8 mouse cellular contexts compared by ENCODE assay signal in genomic region chr7:100845412-100845811, GRCm38 (mm10). TPM values are rescaled to one million over a fixed set of nuclear protein-coding genes. Genes with fewer than 3 reads are reported as not detected.
DNase-seq lines count a peak whose midpoint lies in the region; TF ChIP-seq lines count a peak whose summit lies in the region.

No protein-coding gene starts in this region.

- intact Hi-C loops in heart, adult 2 months (cut with DNase I): no loop called here

- peak; percentile 71 for TF ChIP-seq EP300 in CH12.LX (IDR thresholded peaks at IDR 0.05; ENCODE audit: low read length)
- TF ChIP-seq EP300 in heart, adult 2 months (IDR thresholded peaks at IDR 0.05; ENCODE audit: insufficient read depth, low read depth, low read length): peak; percentile 76; the same call in 1 of the 2 replicates

- in situ Hi-C loops in CH12.LX (cut with MboI; ENCODE audit: low pct_ligation_motif_present, low pct_unique_long_range_greater_than_20kb, low sequenced_read_pairs): no loop called here

- DNase-seq in adrenal gland, adult (ENCODE audit: inconsistent age in 2 of 2, low spot score in 1 of 2): peak; percentile 46 to 52
- DNase-seq in adrenal gland, adult 2 months: no peak
- peak; percentile 91 for DNase-seq in CH12.LX (ENCODE audit: extremely low read depth)
- peak; percentile 39 to 73 for DNase-seq in heart, adult 2 months
- peak; percentile 69 for DNase-seq in kidney, postnatal 10 days
- DNase-seq in lung, postnatal 10 days: peak; percentile 81
- DNase-seq in telencephalon, adult 2 months (ENCODE audit: low read depth, low spot score): peak; percentile 50
- DNase-seq in cerebellum, adult 2 months: no peak

- no peak overlapping the region for H3K4me3 ChIP-seq in CH12.LX (replicated peaks in 1 of 3; ENCODE audit: low read depth in 2 of 3, low read length in 2 of 3, poor library complexity in 1 of 3)
- no peak overlapping the region for H3K4me3 ChIP-seq in heart, adult 2 months
- H3K4me3 ChIP-seq in cerebellum, adult 2 months (replicated peaks; ENCODE audit: insufficient read depth, low read depth, low read length): no peak overlapping the region

- H3K27me3 ChIP-seq in CH12.LX (replicated peaks): no peaks in the 10 kb centered on the region
- H3K27me3 ChIP-seq in heart, adult 2 months (ENCODE audit: control insufficient read depth, insufficient read depth, low read length): no peaks in the 10 kb centered on the region
- no peaks in the 10 kb centered on the region for H3K27me3 ChIP-seq in cerebellum, adult 2 months (ENCODE audit: control insufficient read depth, insufficient read depth, low read length)

- peaks cover 19 to 61% of the 10 kb centered on the region in 2 experiments for H3K4me1 ChIP-seq in CH12.LX (ENCODE audit: control insufficient read depth in 1 of 2, insufficient read depth in 2 of 2)
- peaks cover 6% of the 10 kb centered on the region for H3K4me1 ChIP-seq in heart, adult 2 months (ENCODE audit: control insufficient read depth, insufficient read depth, low read length)
- H3K4me1 ChIP-seq in cerebellum, adult 2 months (ENCODE audit: control insufficient read depth, insufficient read depth, low read length): 0 out of 2 replicates have a peak, but pooled peaks cover 3% of the 10 kb centered on the region

- WGBS in heart, adult 2 months: 19% methylated on average over 1 of the region's 1 CpGs
- 42% methylated on average over 1 of the region's 1 CpGs for WGBS in cerebellum, adult 2 months

- no peak overlapping the region for H3K9ac ChIP-seq in CH12.LX (ENCODE audit: insufficient read depth, low read depth)
- H3K9ac ChIP-seq in heart, adult 2 months (ENCODE audit: low read depth, low read length): no peak overlapping the region

- H3K9me3 ChIP-seq in CH12.LX (replicated peaks; ENCODE audit: low read length): peaks cover 12% of the 10 kb centered on the region

- TF ChIP-seq CTCF in CH12.LX (conservative IDR thresholded peaks at IDR 0.05 in 1 of 2, IDR thresholded peaks at IDR 0.05 in 1 of 2; ENCODE audit: low read depth in 2 of 2, low read length in 2 of 2): no peak
- no peak for TF ChIP-seq CTCF in heart, adult 2 months (IDR thresholded peaks at IDR 0.05)
- no peak for TF ChIP-seq CTCF in cerebellum, adult 2 months (IDR thresholded peaks at IDR 0.05; ENCODE audit: borderline replicate concordance, insufficient read depth, low read depth, low read length)

- H3K4me2 ChIP-seq in CH12.LX (ENCODE audit: insufficient read depth, low read depth, poor library complexity, severe bottlenecking): no peak overlapping the region

- peaks cover 66 to 75% of the 10 kb centered on the region in 2 experiments for H3K36me3 ChIP-seq in CH12.LX (replicated peaks in 1 of 2; ENCODE audit: control insufficient read depth in 1 of 2, insufficient read depth in 1 of 2, low read length in 1 of 2)
- H3K36me3 ChIP-seq in heart, adult 2 months (ENCODE audit: control insufficient read depth, insufficient read depth, low read length): no peaks in the 10 kb centered on the region

- TF ChIP-seq RAD21 in CH12.LX (IDR thresholded peaks at IDR 0.05; ENCODE audit: low read depth, low read length): no peak

- dilution Hi-C loops in CH12.LX (cut with MboI; ENCODE audit: extremely low pct_ligation_motif_present, extremely low pct_unique_long_range_greater_than_20kb, low sequenced_read_pairs): no loop called here

- no peak for TF ChIP-seq POLR2A in CH12.LX (IDR thresholded peaks at IDR 0.05; ENCODE audit: low read depth, low read length)
- no peak for TF ChIP-seq POLR2A in heart, adult 2 months (IDR thresholded peaks at IDR 0.05; ENCODE audit: insufficient read depth, low read depth, low read length)
- no peak for TF ChIP-seq POLR2A in cerebellum, adult 2 months (IDR thresholded peaks at IDR 0.05; ENCODE audit: borderline replicate concordance, insufficient read depth, low read length)

- H3K27ac ChIP-seq in CH12.LX (ENCODE audit: insufficient read depth, low read depth): peak overlapping the region; percentile 25
- H3K27ac ChIP-seq in heart, adult 2 months: peak overlapping the region; percentile 44
- H3K27ac ChIP-seq in cerebellum, adult 2 months (ENCODE audit: insufficient read depth, low read length): no peak overlapping the region

- no peaks in the 10 kb centered on the region for H3K79me2 ChIP-seq in CH12.LX (replicated peaks; ENCODE audit: control insufficient read depth, extremely low read depth, insufficient read depth, poor library complexity, severe bottlenecking)
- H3K79me2 ChIP-seq in heart, adult 2 months (replicated peaks; ENCODE audit: control insufficient read depth, insufficient read depth, low read length): no peaks in the 10 kb centered on the region

TF ChIP-seq in CH12.LX, 34 proteins besides CTCF, POLR2A, EP300 and RAD21:
- TF ChIP-seq USF1 (IDR thresholded peaks at IDR 0.05; ENCODE audit: low read depth, low read length) (no peak), MAZ (IDR thresholded peaks at IDR 0.05; ENCODE audit: low read depth, low read length) (0 out of 2 replicates have a peak, but pooled peaks have one; percentile 56), USF2 (conservative IDR thresholded peaks at IDR 0.05; ENCODE audit: low read depth, low read length) (no peak), CHD2 (IDR thresholded peaks at IDR 0.05; ENCODE audit: low read length) (no peak), HCFC1 (IDR thresholded peaks at IDR 0.05; ENCODE audit: low read depth, low read length) (peak; percentile 37; the same call in 1 of the 2 replicates), MYC (IDR thresholded peaks at IDR 0.05; ENCODE audit: low read depth, low read length) (peak; percentile 85), NRF1 (IDR thresholded peaks at IDR 0.05; ENCODE audit: low read depth, low read length) (no peak), ETS1 (conservative IDR thresholded peaks at IDR 0.05; ENCODE audit: low read depth, low read length) (peak; percentile 74), IRF4 (IDR thresholded peaks at IDR 0.05; ENCODE audit: low read depth, low read length) (peak; percentile 41; the same call in 1 of the 2 replicates), BHLHE40 (IDR thresholded peaks at IDR 0.05; ENCODE audit: low read depth, low read length) (peak; percentile 72), MXI1 (IDR thresholded peaks at IDR 0.05; ENCODE audit: low read depth, low read length) (peak; percentile 87), MAX (IDR thresholded peaks at IDR 0.05; ENCODE audit: low read length) (peak; percentile 87), MAFK (IDR thresholded peaks at IDR 0.05; ENCODE audit: insufficient replicate concordance, low read length) (0 out of 2 replicates have a peak, but pooled peaks have one; percentile 47), ELF1 (IDR thresholded peaks at IDR 0.05; ENCODE audit: low read depth, low read length) (peak; percentile 90), E2F4 (IDR thresholded peaks at IDR 0.05; ENCODE audit: insufficient replicate concordance, low read depth, low read length) (no peak), SIN3A (IDR thresholded peaks at IDR 0.05; ENCODE audit: low read length) (peak; percentile 39; the same call in 1 of the 2 replicates), TCF12 (IDR thresholded peaks at IDR 0.05; ENCODE audit: low read depth, low read length) (0 out of 2 replicates have a peak, but pooled peaks have one; percentile 49)

RNA-seq across cellular contexts. Expression of gene Relt, which starts 17.8 kb away (rescaled TPM):
- 1 to 10 TPM; 1.3 to 2.5 TPM for total RNA-seq in adrenal gland, adult 2 months (2021)
- polyA plus RNA-seq in adrenal gland, adult 2 months (2012; rRNA removed): 4.5 and 4.6 TPM in 2 replicates
- total RNA-seq in CH12.LX (2012; rRNA removed): 27.7 and 29.9 TPM in 2 replicates
- total RNA-seq in CH12.LX (2014; rRNA removed): 24.5 and 25.7 TPM in 2 replicates
- polyA plus RNA-seq in CH12.LX (2012; ENCODE audit: insufficient read length, low read depth): 24.9 and 31.1 TPM in 2 replicates
- total RNA-seq in heart, adult 2 months (2021): 1 to 10 TPM; 4.6 to 5.5 TPM
- 6.4 and 7.2 TPM in 2 replicates for polyA plus RNA-seq in heart, adult 2 months (2012; rRNA removed)
- polyA plus RNA-seq in cerebellum, adult 2 months (2012; rRNA removed): 24.8 and 29.2 TPM in 2 replicates

Comparison
In these comparisons a context has a peak if more than half of its experiments do, and no peak if none do; other contexts are left out.
1. DNase-seq: peak in adrenal gland, adult (2 of 2), CH12.LX (single experiment), heart, adult 2 months (2 of 2), kidney, postnatal 10 days (single experiment), lung, postnatal 10 days (single experiment) and telencephalon, adult 2 months (single experiment); none in adrenal gland, adult 2 months (single experiment) and cerebellum, adult 2 months (0 of 2).